Mouse (Mus musculus): ENCODE measurements around the gene 4930539E08Rik. TPM values are rescaled to one million over a fixed set of nuclear protein-coding genes. Genes with fewer than 3 reads are reported as not detected.

The 4930539E08Rik gene
- polyA plus RNA-seq, 1 experiment from 2014 or later, result 0.09 TPM

DNA sequence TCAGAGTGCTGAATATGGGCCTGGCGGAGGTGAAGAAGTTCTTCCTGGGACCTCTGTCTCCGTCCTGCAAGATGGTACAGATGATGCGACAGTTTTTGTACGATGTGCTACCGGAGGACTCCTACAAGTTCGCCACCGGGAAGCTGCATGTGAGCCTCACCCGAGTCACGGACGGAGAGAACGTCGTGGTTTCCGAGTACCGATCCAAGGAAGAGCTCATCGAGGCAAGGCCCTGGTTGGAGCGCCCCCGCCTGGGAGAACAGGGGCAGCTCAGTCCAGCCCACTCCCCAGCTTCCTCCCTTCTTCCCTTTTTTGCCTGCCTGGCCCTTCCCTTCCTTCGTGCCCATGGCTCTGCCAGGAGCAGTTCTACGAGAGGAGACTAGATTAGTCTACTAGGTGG, 38.3 kb downstream of the 4930539E08Rik start:
- TF ChIP-seq EP300 (IDR thresholded peaks at IDR 0.05; ENCODE audit: low read depth), result no peak
- TF ChIP-seq CTCF (IDR thresholded peaks at IDR 0.05; ENCODE audit: low read depth), result peak; percentile 66
- Histone ChIP-seq H3K4me1 (ENCODE audit: insufficient read depth) (peaks cover 14% of the 10 kb centered on the region; the same call in 1 of the 2 replicates), H3K27me3 (ENCODE audit: insufficient read depth, low read length) (peaks cover 11% of the 10 kb centered on the region; the same call in 1 of the 2 replicates), H3K9ac (replicated peaks) (no peak overlapping the region), H3K4me2 (ENCODE audit: low read depth, low read length) (no peak overlapping the region), H3K4me3 (ENCODE audit: low read depth, low read length) (no peak overlapping the region), H3K9me3 (ENCODE audit: low read length) (no peaks in the 10 kb centered on the region), H3K27ac (ENCODE audit: low read depth) (no peak overlapping the region), H3K36me3 (replicated peaks; ENCODE audit: insufficient read depth, low read length) (no peaks in the 10 kb centered on the region)
- 26% methylated on average over 19 of the region's 19 CpGs for WGBS (ENCODE audit: insufficient replicate concordance)
- ATAC-seq (no peak), DNase-seq (peak; percentile 46)

DNA sequence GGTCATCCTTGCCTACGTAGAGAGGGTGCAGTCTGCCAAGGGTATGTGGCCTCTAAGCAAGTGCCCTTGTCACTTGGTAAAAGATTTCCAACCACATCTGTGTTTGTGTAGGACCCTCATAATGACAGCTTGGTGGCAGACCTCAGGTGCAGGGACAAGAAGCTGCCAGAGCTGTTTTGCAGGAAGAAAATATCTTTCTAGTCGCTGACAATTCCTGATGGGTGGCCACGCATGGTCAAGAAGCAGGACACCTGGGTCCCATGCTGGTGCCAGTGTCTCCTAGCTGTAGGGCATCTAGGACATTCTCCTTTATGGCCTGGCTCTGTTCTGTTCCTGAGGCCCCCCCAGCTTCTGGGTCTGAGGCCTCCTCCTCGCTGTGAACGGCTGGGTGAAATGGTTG, 38.8 kb downstream of the 4930539E08Rik start:
- peaks cover 16% of the 10 kb centered on the region; the same call in 1 of the 2 replicates for H3K4me1 ChIP-seq (ENCODE audit: insufficient read depth)
- no peak overlapping the region for H3K4me3 ChIP-seq (ENCODE audit: low read depth, low read length)
- no peak overlapping the region for H3K27ac ChIP-seq (ENCODE audit: low read depth)
- DNase-seq (no peak), ATAC-seq (no peak)
- 79% methylated on average over 5 of the region's 5 CpGs for WGBS (ENCODE audit: insufficient replicate concordance)
- peaks cover 8% of the 10 kb centered on the region; the same call in 1 of the 2 replicates for H3K27me3 ChIP-seq (ENCODE audit: insufficient read depth, low read length)
- no peak overlapping the region for H3K9ac ChIP-seq (replicated peaks)
- H3K9me3 ChIP-seq (ENCODE audit: low read length), result no peaks in the 10 kb centered on the region
- TF ChIP-seq EP300 (IDR thresholded peaks at IDR 0.05; ENCODE audit: low read depth) (no peak), CTCF (IDR thresholded peaks at IDR 0.05; ENCODE audit: low read depth) (no peak)
- no peaks in the 10 kb centered on the region for H3K36me3 ChIP-seq (replicated peaks; ENCODE audit: insufficient read depth, low read length)
- no peak overlapping the region for H3K4me2 ChIP-seq (ENCODE audit: low read depth, low read length)

DNA sequence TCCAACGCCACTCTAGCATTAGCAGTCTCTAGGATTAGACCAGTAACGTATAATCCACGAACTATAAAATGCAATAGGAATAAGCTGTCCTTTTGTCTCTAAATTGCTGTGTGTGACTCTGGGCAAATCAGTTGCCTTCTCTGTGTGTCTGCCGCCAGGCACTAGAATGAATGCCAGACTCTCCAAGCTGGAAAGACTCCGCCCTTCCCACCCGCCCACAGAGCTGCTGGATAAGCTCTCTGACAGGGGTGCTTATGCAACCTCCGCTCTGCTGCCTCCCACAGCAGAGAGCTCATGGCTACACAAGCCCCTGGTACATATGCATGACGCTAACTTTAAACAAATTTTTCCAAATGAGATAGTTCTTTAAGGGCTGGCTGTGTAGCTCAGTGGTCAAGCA, 39.8 kb downstream of the 4930539E08Rik start:
- no peak overlapping the region for H3K27ac ChIP-seq (ENCODE audit: low read depth)
- DNase-seq, result peak; percentile 64
- no peaks in the 10 kb centered on the region for H3K9me3 ChIP-seq (ENCODE audit: low read length)
- H3K4me1 ChIP-seq (ENCODE audit: insufficient read depth), result peaks cover 16% of the 10 kb centered on the region; the same call in 1 of the 2 replicates
- H3K27me3 ChIP-seq (ENCODE audit: insufficient read depth, low read length), result peaks cover 4% of the 10 kb centered on the region; the same call in 1 of the 2 replicates
- no peak overlapping the region for H3K4me3 ChIP-seq (ENCODE audit: low read depth, low read length)
- H3K9ac ChIP-seq (replicated peaks), result no peak overlapping the region
- peak; percentile 69 for ATAC-seq
- no peaks in the 10 kb centered on the region for H3K36me3 ChIP-seq (replicated peaks; ENCODE audit: insufficient read depth, low read length)
- H3K4me2 ChIP-seq (ENCODE audit: low read depth, low read length), result no peak overlapping the region
- TF ChIP-seq EP300 (IDR thresholded peaks at IDR 0.05; ENCODE audit: low read depth), result no peak
- TF ChIP-seq CTCF (IDR thresholded peaks at IDR 0.05; ENCODE audit: low read depth), result no peak
- 43% methylated on average over 8 of the region's 8 CpGs for WGBS (ENCODE audit: insufficient replicate concordance)

DNA sequence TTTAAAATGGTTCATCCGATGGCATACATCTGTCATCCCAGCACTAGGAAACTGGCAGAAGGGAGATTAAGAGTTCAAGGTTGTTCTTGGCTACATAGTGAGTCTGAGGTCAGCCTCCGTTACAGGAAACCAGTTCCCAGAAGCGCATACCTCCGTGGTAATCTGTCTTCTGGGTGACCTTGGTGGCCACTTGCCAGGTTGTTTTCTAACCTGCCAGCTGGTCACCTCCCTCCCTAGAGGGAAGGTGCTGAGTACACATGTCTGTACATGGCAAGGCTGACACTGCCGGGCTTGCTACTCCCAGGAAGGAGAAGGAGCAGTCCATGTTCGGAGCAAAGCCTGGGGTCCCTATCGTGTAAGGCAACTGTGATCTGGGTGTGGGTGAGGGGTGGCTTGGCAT, 40.3 kb downstream of the 4930539E08Rik start:
- DNase-seq (no peak), ATAC-seq (no peak)
- no peaks in the 10 kb centered on the region for H3K27me3 ChIP-seq (ENCODE audit: insufficient read depth, low read length)
- no peaks in the 10 kb centered on the region for H3K36me3 ChIP-seq (replicated peaks; ENCODE audit: insufficient read depth, low read length)
- H3K27ac ChIP-seq (ENCODE audit: low read depth), result no peak overlapping the region
- TF ChIP-seq EP300 (IDR thresholded peaks at IDR 0.05; ENCODE audit: low read depth), result no peak
- TF ChIP-seq CTCF (IDR thresholded peaks at IDR 0.05; ENCODE audit: low read depth), result no peak
- H3K4me3 ChIP-seq (ENCODE audit: low read depth, low read length), result no peak overlapping the region
- no peak overlapping the region for H3K4me2 ChIP-seq (ENCODE audit: low read depth, low read length)
- peaks cover 14% of the 10 kb centered on the region; the same call in 1 of the 2 replicates for H3K4me1 ChIP-seq (ENCODE audit: insufficient read depth)
- 58% methylated on average over 7 of the region's 7 CpGs for WGBS (ENCODE audit: insufficient replicate concordance)
- no peak overlapping the region for H3K9ac ChIP-seq (replicated peaks)
- no peaks in the 10 kb centered on the region for H3K9me3 ChIP-seq (ENCODE audit: low read length)

DNA sequence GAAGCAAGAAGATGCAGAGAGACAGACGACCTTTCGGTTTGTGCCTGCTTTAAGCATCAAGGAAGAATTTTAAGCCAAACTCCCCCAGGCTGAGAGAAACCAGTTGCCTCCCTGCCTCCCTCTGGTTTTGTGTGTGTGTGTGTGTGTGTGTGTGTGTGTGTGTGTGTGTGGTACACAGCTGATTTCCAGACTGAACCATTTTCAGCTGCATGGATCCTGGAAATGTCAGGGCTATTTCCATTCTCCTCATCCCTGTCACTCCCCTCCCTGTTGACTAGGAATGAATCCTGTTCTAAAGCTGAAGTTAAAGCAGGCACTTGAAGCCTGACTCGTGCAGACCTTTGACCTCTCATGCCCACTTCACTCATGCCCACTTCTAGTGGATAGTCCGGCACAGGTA, 40.9 kb downstream of the 4930539E08Rik start:
- Histone ChIP-seq H3K36me3 (replicated peaks; ENCODE audit: insufficient read depth, low read length) (no peaks in the 10 kb centered on the region), H3K9ac (replicated peaks) (no peak overlapping the region), H3K27ac (ENCODE audit: low read depth) (no peak overlapping the region), H3K4me1 (ENCODE audit: insufficient read depth) (peaks cover 14% of the 10 kb centered on the region; the same call in 1 of the 2 replicates), H3K9me3 (ENCODE audit: low read length) (no peaks in the 10 kb centered on the region), H3K4me2 (ENCODE audit: low read depth, low read length) (no peak overlapping the region), H3K4me3 (ENCODE audit: low read depth, low read length) (no peak overlapping the region), H3K27me3 (ENCODE audit: insufficient read depth, low read length) (no peaks in the 10 kb centered on the region)
- TF ChIP-seq EP300 (IDR thresholded peaks at IDR 0.05; ENCODE audit: low read depth), result no peak
- no peak for TF ChIP-seq CTCF (IDR thresholded peaks at IDR 0.05; ENCODE audit: low read depth)
- no peak for ATAC-seq
- 79% methylated on average over 4 of the region's 4 CpGs for WGBS (ENCODE audit: insufficient replicate concordance)
- DNase-seq, result no peak

DNA sequence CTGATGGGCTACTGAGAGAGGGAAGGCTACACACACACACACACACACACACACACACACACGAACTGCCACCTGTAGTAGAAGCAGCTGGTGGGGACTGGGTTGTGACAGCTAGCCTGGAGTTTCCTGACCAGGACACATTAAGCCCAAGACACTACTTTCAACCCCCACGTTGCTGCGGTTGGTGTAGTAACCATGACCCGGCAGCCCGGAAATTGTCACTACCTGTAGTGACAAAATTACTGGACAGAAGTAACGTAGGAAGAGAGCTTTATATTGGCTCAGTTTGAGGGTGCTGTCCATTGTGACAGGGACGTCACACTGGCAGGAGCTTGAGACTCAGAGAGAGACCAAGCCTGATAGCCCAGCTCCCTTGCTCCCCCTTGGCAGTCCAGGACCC, 42.8 kb downstream of the 4930539E08Rik start:
- DNase-seq (no peak), ATAC-seq (no peak)
- peaks cover 14% of the 10 kb centered on the region; the same call in 1 of the 2 replicates for H3K4me1 ChIP-seq (ENCODE audit: insufficient read depth)
- H3K27me3 ChIP-seq (ENCODE audit: insufficient read depth, low read length), result no peaks in the 10 kb centered on the region
- no peak overlapping the region for H3K27ac ChIP-seq (ENCODE audit: low read depth)
- no peak overlapping the region for H3K4me2 ChIP-seq (ENCODE audit: low read depth, low read length)
- H3K36me3 ChIP-seq (replicated peaks; ENCODE audit: insufficient read depth, low read length), result no peaks in the 10 kb centered on the region
- H3K4me3 ChIP-seq (ENCODE audit: low read depth, low read length), result no peak overlapping the region
- WGBS (ENCODE audit: insufficient replicate concordance), result 68% methylated on average over 7 of the region's 7 CpGs
- TF ChIP-seq EP300 (IDR thresholded peaks at IDR 0.05; ENCODE audit: low read depth) (no peak), CTCF (IDR thresholded peaks at IDR 0.05; ENCODE audit: low read depth) (no peak)
- H3K9me3 ChIP-seq (ENCODE audit: low read length), result no peaks in the 10 kb centered on the region
- H3K9ac ChIP-seq (replicated peaks), result no peak overlapping the region

Measured in liver, postnatal 0 days (tissue).